Mouse (Mus musculus): ENCODE measurements at regions not wholly inside any gene's neighbourhood (a gene's known extent, or its start where the extent isn't known, plus 50 kb on each side); places are given as distances from the start of the nearest gene placed in this dataset.

- H3K9ac ChIP-seq, result no peak overlapping the region
- no peak overlapping the region for H3K4me2 ChIP-seq (replicated peaks)
- H3K36me3 ChIP-seq, result no peaks in the 10 kb centered on the region
- no peaks in the 10 kb centered on the region for H3K9me3 ChIP-seq (replicated peaks)
- H3K4me1 ChIP-seq, result no peaks in the 10 kb centered on the region
- 69% methylated on average over 5 of the region's 5 CpGs for WGBS
- no peak for ATAC-seq (ENCODE audit: insufficient number of reproducible peaks, low FRiP score, low TSS enrichment, low read depth)
- no peak overlapping the region for H3K27ac ChIP-seq (replicated peaks)
- no peak overlapping the region for H3K4me3 ChIP-seq (replicated peaks)
- no peaks in the 10 kb centered on the region for H3K27me3 ChIP-seq
Observed at GRCm38 (mm10) chr2:117498565-117498964, 155.8 kb upstream of the Rasgrp1 start.

GRCm38 (mm10) chr2:117502611-117503010 is 159.8 kb upstream of the Rasgrp1 start:
- H3K9ac ChIP-seq, result no peak overlapping the region
- no peaks in the 10 kb centered on the region for H3K4me1 ChIP-seq
- H3K27me3 ChIP-seq, result no peaks in the 10 kb centered on the region
- no peak for ATAC-seq (ENCODE audit: insufficient number of reproducible peaks, low FRiP score, low TSS enrichment, low read depth)
- no peak overlapping the region for H3K4me3 ChIP-seq (replicated peaks)
- H3K36me3 ChIP-seq, result no peaks in the 10 kb centered on the region
- H3K9me3 ChIP-seq (replicated peaks), result no peaks in the 10 kb centered on the region
- no peak overlapping the region for H3K4me2 ChIP-seq (replicated peaks)
- no peak overlapping the region for H3K27ac ChIP-seq (replicated peaks)

GRCm38 (mm10) chr2:117511737-117512136 is 168.9 kb upstream of the Rasgrp1 start:
- Histone ChIP-seq H3K4me3 (replicated peaks) (no peak overlapping the region), H3K4me1 (no peaks in the 10 kb centered on the region), H3K27ac (replicated peaks) (no peak overlapping the region), H3K36me3 (no peaks in the 10 kb centered on the region), H3K9ac (no peak overlapping the region), H3K4me2 (replicated peaks) (no peak overlapping the region), H3K27me3 (no peaks in the 10 kb centered on the region), H3K9me3 (replicated peaks) (no peaks in the 10 kb centered on the region)
- ATAC-seq (ENCODE audit: insufficient number of reproducible peaks, low FRiP score, low TSS enrichment, low read depth), result no peak
- WGBS, result 81% methylated on average over 3 of the region's 3 CpGs

- Histone ChIP-seq H3K27ac (replicated peaks) (no peak overlapping the region), H3K4me2 (replicated peaks) (no peak overlapping the region)
- WGBS, result 40% methylated on average over 9 of the region's 9 CpGs
Observed at GRCm38 (mm10) chr2:117512551-117512950, 169.8 kb upstream of the Rasgrp1 start.

GRCm38 (mm10) chr2:117524437-117524836 is 181.6 kb upstream of the Rasgrp1 start:
- H3K4me1 ChIP-seq, result no peaks in the 10 kb centered on the region
- WGBS, result 80% methylated on average over 5 of the region's 5 CpGs
- no peak for ATAC-seq (ENCODE audit: insufficient number of reproducible peaks, low FRiP score, low TSS enrichment, low read depth)

More at GRCm38 (mm10) chr2:117512551-117512950, 169.8 kb upstream of the Rasgrp1 start:
- no peak for ATAC-seq (ENCODE audit: insufficient number of reproducible peaks, low FRiP score, low TSS enrichment, low read depth)
- no peak overlapping the region for H3K9ac ChIP-seq
- H3K9me3 ChIP-seq (replicated peaks), result no peaks in the 10 kb centered on the region
- no peaks in the 10 kb centered on the region for H3K36me3 ChIP-seq
- H3K27me3 ChIP-seq, result no peaks in the 10 kb centered on the region
- H3K4me3 ChIP-seq (replicated peaks), result no peak overlapping the region
- no peaks in the 10 kb centered on the region for H3K4me1 ChIP-seq

GRCm38 (mm10) chr2:117538865-117539264 is 196.1 kb upstream of the Rasgrp1 start:
- Histone ChIP-seq H3K4me1 (peaks cover 6% of the 10 kb centered on the region), H3K4me3 (replicated peaks) (no peak overlapping the region), H3K27me3 (no peaks in the 10 kb centered on the region), H3K4me2 (replicated peaks) (no peak overlapping the region), H3K27ac (replicated peaks) (no peak overlapping the region), H3K36me3 (no peaks in the 10 kb centered on the region), H3K9me3 (replicated peaks) (no peaks in the 10 kb centered on the region), H3K9ac (no peak overlapping the region)
- no peak for ATAC-seq (ENCODE audit: insufficient number of reproducible peaks, low FRiP score, low TSS enrichment, low read depth)
- WGBS, result 36% methylated on average over 5 of the region's 5 CpGs

More at GRCm38 (mm10) chr2:117524437-117524836, 181.6 kb upstream of the Rasgrp1 start:
- H3K4me2 ChIP-seq (replicated peaks), result no peak overlapping the region
- no peaks in the 10 kb centered on the region for H3K36me3 ChIP-seq
- no peak overlapping the region for H3K9ac ChIP-seq
- H3K27me3 ChIP-seq, result no peaks in the 10 kb centered on the region
- no peaks in the 10 kb centered on the region for H3K9me3 ChIP-seq (replicated peaks)
- no peak overlapping the region for H3K27ac ChIP-seq (replicated peaks)
- H3K4me3 ChIP-seq (replicated peaks), result no peak overlapping the region

GRCm38 (mm10) chr2:117539285-117539684 is 196.5 kb upstream of the Rasgrp1 start:
- H3K4me3 ChIP-seq (replicated peaks), result no peak overlapping the region
- no peak for ATAC-seq (ENCODE audit: insufficient number of reproducible peaks, low FRiP score, low TSS enrichment, low read depth)
- no peak overlapping the region for H3K9ac ChIP-seq
- H3K9me3 ChIP-seq (replicated peaks), result no peaks in the 10 kb centered on the region
- H3K27ac ChIP-seq (replicated peaks), result no peak overlapping the region
- no peaks in the 10 kb centered on the region for H3K27me3 ChIP-seq
- no peak overlapping the region for H3K4me2 ChIP-seq (replicated peaks)
- 29% methylated on average over 3 of the region's 3 CpGs for WGBS
- no peaks in the 10 kb centered on the region for H3K36me3 ChIP-seq
- peaks cover 6% of the 10 kb centered on the region for H3K4me1 ChIP-seq

GRCm38 (mm10) chr2:117541471-117541870 is 198.7 kb upstream of the Rasgrp1 start:
- H3K4me2 ChIP-seq (replicated peaks), result no peak overlapping the region
- ATAC-seq (ENCODE audit: insufficient number of reproducible peaks, low FRiP score, low TSS enrichment, low read depth), result no peak
- WGBS, result 10% methylated on average over 6 of the region's 6 CpGs
- no peaks in the 10 kb centered on the region for H3K9me3 ChIP-seq (replicated peaks)
- no peaks in the 10 kb centered on the region for H3K36me3 ChIP-seq
- H3K4me1 ChIP-seq, result peaks cover 6% of the 10 kb centered on the region
- H3K27me3 ChIP-seq, result no peaks in the 10 kb centered on the region
- H3K9ac ChIP-seq, result no peak overlapping the region
- no peak overlapping the region for H3K27ac ChIP-seq (replicated peaks)
- H3K4me3 ChIP-seq (replicated peaks), result no peak overlapping the region

- H3K36me3 ChIP-seq, result no peaks in the 10 kb centered on the region
- 84% methylated on average over 4 of the region's 4 CpGs for WGBS
- no peaks in the 10 kb centered on the region for H3K9me3 ChIP-seq (replicated peaks)
- ATAC-seq (ENCODE audit: insufficient number of reproducible peaks, low FRiP score, low TSS enrichment, low read depth), result no peak
- no peak overlapping the region for H3K4me2 ChIP-seq (replicated peaks)
- H3K9ac ChIP-seq, result no peak overlapping the region
- H3K27ac ChIP-seq (replicated peaks), result no peak overlapping the region
- H3K4me1 ChIP-seq, result peaks cover 6% of the 10 kb centered on the region
- H3K27me3 ChIP-seq, result no peaks in the 10 kb centered on the region
- no peak overlapping the region for H3K4me3 ChIP-seq (replicated peaks)
Observed at GRCm38 (mm10) chr2:117542298-117542697, 199.5 kb upstream of the Rasgrp1 start.

GRCm38 (mm10) chr2:117543301-117543782 is 200.5 kb upstream of the Rasgrp1 start:
- Histone ChIP-seq H3K4me2 (replicated peaks) (no peak overlapping the region), H3K27ac (replicated peaks) (no peak overlapping the region), H3K36me3 (no peaks in the 10 kb centered on the region), H3K9ac (no peak overlapping the region), H3K9me3 (replicated peaks) (no peaks in the 10 kb centered on the region), H3K4me1 (peaks cover 6% of the 10 kb centered on the region), H3K4me3 (replicated peaks) (no peak overlapping the region), H3K27me3 (no peaks in the 10 kb centered on the region)
- ATAC-seq (ENCODE audit: insufficient number of reproducible peaks, low FRiP score, low TSS enrichment, low read depth), result no peak
- WGBS, result 66% methylated on average over 7 of the region's 7 CpGs

- H3K9ac ChIP-seq, result no peak overlapping the region
- H3K4me2 ChIP-seq (replicated peaks), result no peak overlapping the region
- H3K4me3 ChIP-seq (replicated peaks), result no peak overlapping the region
- no peaks in the 10 kb centered on the region for H3K4me1 ChIP-seq
- no peaks in the 10 kb centered on the region for H3K9me3 ChIP-seq (replicated peaks)
- H3K36me3 ChIP-seq, result no peaks in the 10 kb centered on the region
- H3K27me3 ChIP-seq, result no peaks in the 10 kb centered on the region
- 74% methylated on average over 4 of the region's 4 CpGs for WGBS
- H3K27ac ChIP-seq (replicated peaks), result no peak overlapping the region
- no peak for ATAC-seq (ENCODE audit: insufficient number of reproducible peaks, low FRiP score, low TSS enrichment, low read depth)
Observed at GRCm38 (mm10) chr2:117548273-117548672, 205.5 kb upstream of the Rasgrp1 start.

- Histone ChIP-seq H3K4me1 (no peaks in the 10 kb centered on the region), H3K9ac (no peak overlapping the region), H3K4me3 (replicated peaks) (no peak overlapping the region), H3K9me3 (replicated peaks) (no peaks in the 10 kb centered on the region), H3K4me2 (replicated peaks) (no peak overlapping the region), H3K27me3 (no peaks in the 10 kb centered on the region), H3K27ac (replicated peaks) (no peak overlapping the region), H3K36me3 (no peaks in the 10 kb centered on the region)
- 52% methylated on average over 2 of the region's 2 CpGs for WGBS
- ATAC-seq (ENCODE audit: insufficient number of reproducible peaks, low FRiP score, low TSS enrichment, low read depth), result no peak
Observed at GRCm38 (mm10) chr2:117556301-117556700, 213.5 kb upstream of the Rasgrp1 start.

All from embryonic facial prominence, embryonic 15.5 days (tissue).